Mouse (Mus musculus) MEL (cell line): ENCODE data around the gene Fmnl1.

ENCODE experiments used
- CTCF ChIP-seq, 3 experiments: IDR thresholded peaks in 2 of 3; conservative IDR thresholded peaks in 1 of 3; 2 replicates each; pipeline ENCODE4 v1.5.1; 2011 to 2012; ENCODE audit warnings: low read length in 3 of 3, low read depth in 2 of 3, mild to moderate bottlenecking in 2 of 3, improper control_type of control experiment in 1 of 3, inconsistent platforms in 1 of 3, mixed read lengths in 1 of 3, moderate library complexity in 1 of 3; ENCODE audit not compliant: control insufficient read depth in 1 of 3, insufficient read depth in 1 of 3, poor library complexity in 1 of 3, severe bottlenecking in 1 of 3
- EP300 ChIP-seq, 2 experiments: IDR thresholded peaks; 2 replicates each; pipeline ENCODE4 v1.6.1; 2011; ENCODE audit warnings: improper control_type of control experiment in 2 of 2, low read length in 2 of 2, low read depth in 1 of 2, mild to moderate bottlenecking in 1 of 2
- ETS1 ChIP-seq: IDR thresholded peaks from 2 replicates; pipeline ENCODE4 v1.6.1; 2012; ENCODE audit warnings: low read depth, mild to moderate bottlenecking, inconsistent platforms, low read length, improper control_type of control experiment, moderate library complexity
- GABPA ChIP-seq: IDR thresholded peaks from 2 replicates; pipeline ENCODE4 v1.6.1; 2012; ENCODE audit warnings: low read depth, mild to moderate bottlenecking, inconsistent platforms, low read length, improper control_type of control experiment, moderate library complexity
- MAX ChIP-seq: IDR thresholded peaks from 2 replicates; pipeline ENCODE4 v1.6.1; 2011; ENCODE audit warnings: low read length, improper control_type of control experiment
- TCF12 ChIP-seq: IDR thresholded peaks from 2 replicates; pipeline ENCODE4 v1.6.1; 2014; ENCODE audit warnings: low read depth, mild to moderate bottlenecking, inconsistent platforms, low read length, improper control_type of control experiment, moderate library complexity

DNA sequence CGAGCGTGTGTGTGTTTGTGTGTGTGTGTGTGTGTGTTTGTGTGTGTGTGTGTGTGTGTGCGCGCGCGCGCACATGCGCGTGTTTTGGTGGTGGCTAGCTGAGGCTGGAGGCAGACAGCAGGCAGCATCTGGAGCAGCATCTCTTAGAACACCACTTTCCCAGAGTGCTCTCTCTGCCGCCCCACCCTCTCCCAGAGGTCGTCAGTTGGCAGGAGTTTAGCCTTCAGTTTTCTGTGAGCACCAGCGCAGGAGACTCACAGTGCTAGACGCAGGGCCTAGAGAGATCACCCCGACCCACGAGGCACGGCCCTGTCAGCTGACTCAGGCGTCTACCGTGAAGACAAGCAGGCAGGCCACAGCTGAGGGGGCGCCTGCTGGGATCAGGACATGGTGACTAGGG lies 59.7 kb downstream of the Fmnl1 start:
- no peak for TF ChIP-seq CTCF (IDR thresholded peaks at IDR 0.05 in 2 of 3, conservative IDR thresholded peaks at IDR 0.05 in 1 of 3; ENCODE audit: control insufficient read depth in 1 of 3, insufficient read depth in 1 of 3, low read depth in 2 of 3, low read length in 3 of 3, poor library complexity in 1 of 3, severe bottlenecking in 1 of 3)
- TF ChIP-seq GABPA = no peak
- no peak for TF ChIP-seq MAX
- no peak for TF ChIP-seq EP300 (IDR thresholded peaks at IDR 0.05; ENCODE audit: low read depth in 1 of 2, low read length in 2 of 2)
- TF ChIP-seq ETS1 = no peak
- TF ChIP-seq TCF12 = no peak
